Mouse (Mus musculus) ES-Bruce4 (cell line): ENCODE measurements at regions not wholly inside any gene's neighbourhood (a gene's known extent, or its start where the extent isn't known, plus 50 kb on each side); places are given as distances from the start of the nearest gene placed in this dataset.

Experiments used
- H3K27ac ChIP-seq: 2 replicates; pipeline ENCODE4 v1.5.1; 2012; ENCODE audit warnings: low read length, inconsistent platforms; ENCODE audit not compliant: insufficient read depth
- H3K27me3 ChIP-seq: 2 replicates; pipeline ENCODE4 v1.6.1; 2012; ENCODE audit warnings: mild to moderate bottlenecking, low read length, inconsistent platforms; ENCODE audit not compliant: control insufficient read depth, poor library complexity, insufficient read depth, severe bottlenecking
- H3K36me3 ChIP-seq: 2 replicates; pipeline ENCODE4 v1.6.1; 2012; ENCODE audit warnings: inconsistent platforms, mild to moderate bottlenecking, low read length, moderate library complexity; ENCODE audit not compliant: control insufficient read depth, poor library complexity, insufficient read depth, severe bottlenecking
- H3K4me1 ChIP-seq: one replicate; pipeline ENCODE4 v1.8.1; 2011; ENCODE audit warnings: low read length; ENCODE audit not compliant: control insufficient read depth, insufficient read depth
- H3K4me3 ChIP-seq: 2 replicates; pipeline ENCODE4 v1.5.1; 2011; ENCODE audit warnings: low read depth, mild to moderate bottlenecking, low read length
- H3K9ac ChIP-seq: 2 replicates; pipeline ENCODE4 v1.6.1; 2012; ENCODE audit warnings: low read depth, mild to moderate bottlenecking, inconsistent platforms; ENCODE audit not compliant: poor library complexity, severe bottlenecking
- H3K9me3 ChIP-seq: replicated peaks from 2 replicates; pipeline ENCODE4 v1.6.1; 2012; ENCODE audit warnings: mild to moderate bottlenecking, low read length, inconsistent platforms; ENCODE audit not compliant: control insufficient read depth, poor library complexity, insufficient read depth, severe bottlenecking
- CTCF ChIP-seq: IDR thresholded peaks from one replicate; pipeline ENCODE4 v1.8.1; 2011; ENCODE audit warnings: low read depth, low read length
- EP300 ChIP-seq: IDR thresholded peaks from 2 replicates; pipeline ENCODE4 v1.6.1; 2011; ENCODE audit warnings: low read depth, low read length; ENCODE audit not compliant: insufficient read depth
- POLR2A ChIP-seq: IDR thresholded peaks from one replicate; pipeline ENCODE4 v1.8.1; 2011; ENCODE audit warnings: low read length; ENCODE audit not compliant: insufficient read depth

GRCm38 (mm10) chr15:36719241-36719640 is 288.3 kb downstream of the Zfp706 start:
- no peaks in the 10 kb centered on the region for H3K27me3 ChIP-seq
- no peak overlapping the region for H3K9ac ChIP-seq
- H3K27ac ChIP-seq = no peak overlapping the region
- no peaks in the 10 kb centered on the region for H3K36me3 ChIP-seq
- no peak overlapping the region for H3K4me3 ChIP-seq
- no peaks in the 10 kb centered on the region for H3K9me3 ChIP-seq
- peaks cover 2% of the 10 kb centered on the region for H3K4me1 ChIP-seq
- TF ChIP-seq CTCF (no peak), EP300 (no peak), POLR2A (no peak)

GRCm38 (mm10) chr15:36717835-36718234 is 289.7 kb downstream of the Zfp706 start:
- no peaks in the 10 kb centered on the region for H3K36me3 ChIP-seq
- H3K9ac ChIP-seq = no peak overlapping the region
- no peak overlapping the region for H3K27ac ChIP-seq
- no peaks in the 10 kb centered on the region for H3K27me3 ChIP-seq
- H3K4me3 ChIP-seq = no peak overlapping the region
- H3K9me3 ChIP-seq = no peaks in the 10 kb centered on the region
- no peak for TF ChIP-seq CTCF
- no peak for TF ChIP-seq EP300
- no peak for TF ChIP-seq POLR2A
- peaks cover 2% of the 10 kb centered on the region for H3K4me1 ChIP-seq

GRCm38 (mm10) chr15:36716686-36717038 is 290.9 kb downstream of the Zfp706 start:
- Histone ChIP-seq H3K4me3 (no peak overlapping the region), H3K9ac (peak overlapping the region; percentile 47)

GRCm38 (mm10) chr15:36715745-36716685 is 291.6 kb downstream of the Zfp706 start:
- Histone ChIP-seq H3K36me3 (no peaks in the 10 kb centered on the region), H3K27ac (no peak overlapping the region), H3K27me3 (no peaks in the 10 kb centered on the region), H3K9me3 (no peaks in the 10 kb centered on the region), H3K9ac (peak overlapping the region; percentile 47), H3K4me1 (no peaks in the 10 kb centered on the region), H3K4me3 (no peak overlapping the region)
- no peak for TF ChIP-seq POLR2A
- peak; percentile 25 for TF ChIP-seq CTCF

More at GRCm38 (mm10) chr15:36716686-36717038, 290.9 kb downstream of the Zfp706 start:
- H3K9me3 ChIP-seq = no peaks in the 10 kb centered on the region
- no peaks in the 10 kb centered on the region for H3K27me3 ChIP-seq
- no peak for TF ChIP-seq POLR2A
- no peak for TF ChIP-seq EP300
- TF ChIP-seq CTCF = no peak
- peaks cover 2% of the 10 kb centered on the region for H3K4me1 ChIP-seq
- no peak overlapping the region for H3K27ac ChIP-seq
- H3K36me3 ChIP-seq = no peaks in the 10 kb centered on the region

- H3K27me3 ChIP-seq = no peaks in the 10 kb centered on the region
- no peak overlapping the region for H3K9ac ChIP-seq
- TF ChIP-seq CTCF = no peak
- TF ChIP-seq POLR2A = no peak
- no peak for TF ChIP-seq EP300
- no peaks in the 10 kb centered on the region for H3K36me3 ChIP-seq
- H3K27ac ChIP-seq = no peak overlapping the region
- no peak overlapping the region for H3K4me3 ChIP-seq
- no peaks in the 10 kb centered on the region for H3K4me1 ChIP-seq
- no peaks in the 10 kb centered on the region for H3K9me3 ChIP-seq
Observed at GRCm38 (mm10) chr15:36715159-36715558, 292.4 kb downstream of the Zfp706 start.

GRCm38 (mm10) chr15:36709788-36710187 is 297.8 kb downstream of the Zfp706 start:
- Histone ChIP-seq H3K9me3 (no peaks in the 10 kb centered on the region), H3K27ac (no peak overlapping the region), H3K27me3 (no peaks in the 10 kb centered on the region), H3K4me3 (no peak overlapping the region), H3K9ac (no peak overlapping the region), H3K36me3 (no peaks in the 10 kb centered on the region), H3K4me1 (peaks cover 2% of the 10 kb centered on the region)
- TF ChIP-seq CTCF (no peak), EP300 (no peak), POLR2A (no peak)
